ENCODE assay signal across 9 mouse cellular contexts in the genomic region with DNA sequence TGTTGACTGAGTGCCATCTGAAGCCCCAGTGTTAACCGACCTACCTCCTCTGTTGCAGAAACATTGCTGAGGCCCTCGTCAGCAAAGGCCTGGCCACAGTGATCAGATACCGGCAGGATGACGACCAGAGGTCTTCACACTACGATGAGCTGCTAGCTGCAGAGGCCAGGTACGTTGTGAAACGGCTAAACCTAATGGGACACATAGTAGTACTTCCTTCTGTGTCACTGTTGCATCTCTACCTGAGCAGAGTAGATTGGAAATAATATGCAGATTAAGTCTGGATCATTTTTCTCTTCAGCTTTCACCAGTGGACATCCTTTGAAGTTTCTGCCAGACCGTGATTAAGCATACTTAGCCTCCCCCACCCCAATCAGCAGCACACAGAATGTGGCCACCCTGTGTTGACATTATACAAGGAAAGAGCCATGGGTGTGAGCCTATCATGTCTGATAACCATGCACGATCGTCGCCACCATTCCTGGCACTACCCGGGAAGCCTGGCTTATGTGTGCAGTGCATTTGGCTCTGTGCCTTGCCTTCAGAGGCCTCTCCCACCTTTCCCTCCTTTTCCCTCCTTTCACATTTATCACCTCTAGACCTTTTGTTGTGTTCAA.
DNase-seq lines count a peak whose midpoint lies in the region; ATAC-seq and TF ChIP-seq lines count a peak whose summit lies in the region.
"Had no signal": no experiment of that assay in that cellular context is flagged by ENCODE, and none has a peak within 500 bp of the region (broad histone marks: within the 10 kb centered on the region; RNA-seq: fewer than 3 reads in every experiment).

No protein-coding gene starts in this region.

- intact Hi-C loops in heart, postnatal 25 days (cut with DNase I): no loop called here

- no peak for TF ChIP-seq POLR2A in brain, embryonic 14.5 days (IDR thresholded peaks at IDR 0.05; ENCODE audit: borderline replicate concordance, extremely low read depth, insufficient read depth, insufficient read length, poor library complexity, severe bottlenecking)

- H3K4me3 ChIP-seq in midbrain, postnatal 0 days (ENCODE audit: low read depth, low read length): no peak overlapping the region
- H3K4me3 ChIP-seq: embryonic facial prominence, embryonic 15.5 days had no signal

- 72% methylated on average over 12 of the region's 12 CpGs for WGBS in midbrain, postnatal 0 days

- peaks cover 7% of the 10 kb centered on the region for H3K4me1 ChIP-seq in midbrain, postnatal 0 days (ENCODE audit: insufficient read depth, low read length)

- H3K27ac ChIP-seq in midbrain, postnatal 0 days (ENCODE audit: low read depth, low read length): no peak overlapping the region

- no peaks in the 10 kb centered on the region for H3K36me3 ChIP-seq in midbrain, postnatal 0 days (ENCODE audit: insufficient read depth, low read length)

- H3K9ac ChIP-seq in midbrain, postnatal 0 days (replicated peaks; ENCODE audit: low read length, poor library complexity, severe bottlenecking): no peak overlapping the region
- H3K9ac ChIP-seq: embryonic facial prominence, embryonic 15.5 days had no signal

- H3K27me3 ChIP-seq in midbrain, postnatal 0 days (ENCODE audit: insufficient read depth, low read length): no peaks in the 10 kb centered on the region
- H3K27me3 ChIP-seq: embryonic facial prominence, embryonic 15.5 days had no signal

- TF ChIP-seq CTCF in brain, embryonic 14.5 days (IDR thresholded peaks at IDR 0.05; ENCODE audit: borderline replicate concordance, extremely low read depth, insufficient read depth, insufficient read length): no peak
- no peak for TF ChIP-seq CTCF in midbrain, postnatal 0 days (IDR thresholded peaks at IDR 0.05)

- no peak overlapping the region for H3K4me2 ChIP-seq in midbrain, postnatal 0 days (ENCODE audit: low read depth, low read length, poor library complexity, severe bottlenecking)
- H3K4me2 ChIP-seq: embryonic facial prominence, embryonic 15.5 days had no signal

- peak; percentile 4 for DNase-seq in heart, adult 8-10 months (ENCODE audit: low spot score)
- DNase-seq in heart, postnatal 25 days (ENCODE audit: low spot score): no peak
- peak; percentile 50 for DNase-seq in brain, embryonic 14.5 days (ENCODE audit: low read depth)
- peak; percentile 37 to 44 for DNase-seq in cerebellum, postnatal 25 days
- DNase-seq in liver: peak; percentile 74
- no peak for DNase-seq in retina, embryonic 14.5 days (ENCODE audit: low spot score)
- no peak for DNase-seq in midbrain, postnatal 0 days (ENCODE audit: low spot score)
- no peak for DNase-seq in layer of hippocampus, adult 8-10 months (ENCODE audit: low spot score in 2 of 2)

- no peak for ATAC-seq in midbrain, postnatal 0 days (ENCODE audit: low FRiP score)

- H3K9me3 ChIP-seq in midbrain, postnatal 0 days (ENCODE audit: low read length): no peaks in the 10 kb centered on the region
- H3K9me3 ChIP-seq: embryonic facial prominence, embryonic 15.5 days had no signal

Comparison
In these comparisons a context has a peak if more than half of its experiments do, and no peak if none do; other contexts are left out.
1. DNase-seq: peak in heart, adult 8-10 months (single experiment), brain, embryonic 14.5 days (single experiment), cerebellum, postnatal 25 days (2 of 2) and liver (single experiment); none in heart, postnatal 25 days (single experiment), retina, embryonic 14.5 days (single experiment), midbrain, postnatal 0 days (single experiment) and layer of hippocampus, adult 8-10 months (0 of 2).